Mouse (Mus musculus) C2C12 (cell line): ENCODE data around the gene Fntb.

Experiments used
- CEBPB ChIP-seq: IDR thresholded peaks from one replicate; pipeline ENCODE4 v1.6.1; 2011; ENCODE audit warnings: low read depth, mild to moderate bottlenecking, control low read depth, moderate library complexity
- CTCF ChIP-seq: IDR thresholded peaks from one replicate; pipeline ENCODE4 v1.5.1; 2011; ENCODE audit not compliant: control insufficient read depth, insufficient read depth, insufficient read length
- FOSL1 ChIP-seq: IDR thresholded peaks from one replicate; pipeline ENCODE4 v1.8.0; 2011; ENCODE audit warnings: mild to moderate bottlenecking, low read length; ENCODE audit not compliant: poor library complexity, insufficient read depth, severe bottlenecking
- MAX ChIP-seq: IDR thresholded peaks from one replicate; pipeline ENCODE4 v1.6.1; 2011; ENCODE audit warnings: mild to moderate bottlenecking, control low read depth
- MYOG ChIP-seq: IDR thresholded peaks from one replicate; pipeline ENCODE4 v1.6.1; 2011; ENCODE audit not compliant: control insufficient read depth, insufficient read length; ENCODE audit errors: extremely low read depth

GRCm38 (mm10) chr12:76752652-76753318 is 12.6 kb upstream of the Fntb start:
- TF ChIP-seq CTCF: no peak
- no peak for TF ChIP-seq MAX
- no peak for TF ChIP-seq MYOG
- no peak for TF ChIP-seq CEBPB
- TF ChIP-seq FOSL1: no peak
